Mouse (Mus musculus): ENCODE results near the gene Pa2g4. TPM values are rescaled to one million over a fixed set of nuclear protein-coding genes. Genes with fewer than 3 reads are reported as not detected.
"Not testable (repeated sequence)": the region's sequence is repeated elsewhere in the genome, so short reads cannot be mapped to it uniquely, and the experiment has no call there.

The Pa2g4 gene
- total RNA-seq, 4 experiments from 2014 or later: 67.4 to 77.6 (median 70.5) TPM

- no peak for DNase-seq
These were observed 12.5 kb upstream of the Pa2g4 start for GRCm38 (mm10) chr10:128578330-128578729.

GRCm38 (mm10) chr10:128575063-128575462 lies 9.3 kb upstream of the Pa2g4 start:
- DNase-seq: no peak

GRCm38 (mm10) chr10:128565206-128565787 lies 490 bp downstream of the Pa2g4 start:
- DNase-seq: no peak

- DNase-seq: no peak
These were observed 2.2 kb downstream of the Pa2g4 start for GRCm38 (mm10) chr10:128563544-128563943.

- no peak for DNase-seq
These were observed 8.8 kb downstream of the Pa2g4 start for GRCm38 (mm10) chr10:128556963-128557362.

GRCm38 (mm10) chr10:128556286-128556685 lies 9.5 kb downstream of the Pa2g4 start:
- no peak for DNase-seq

- not testable (repeated sequence) for DNase-seq
These were observed 10.2 kb downstream of the Pa2g4 start for GRCm38 (mm10) chr10:128555567-128555966.

- DNase-seq: not testable (repeated sequence)
These were observed 15.5 kb downstream of the Pa2g4 start for GRCm38 (mm10) chr10:128550144-128550823.

- DNase-seq: peak; percentile 53
These were observed 16.1 kb downstream of the Pa2g4 start for GRCm38 (mm10) chr10:128549682-128550057.

- peak; percentile 93 for DNase-seq
These were observed 16.7 kb downstream of the Pa2g4 start, which contains the start of gene Rpl41 for GRCm38 (mm10) chr10:128548947-128549681. TSS of gene Rpl41 (minus strand) at chr10:128549305.

GRCm38 (mm10) chr10:128548051-128548791 lies 17.6 kb downstream of the Pa2g4 start:
- DNase-seq: not testable (repeated sequence)

- DNase-seq: peak; percentile 95
These were observed 18.3 kb downstream of the Pa2g4 start, which contains the start of gene Zc3h10 for GRCm38 (mm10) chr10:128547361-128548032. TSS of gene Zc3h10 (minus strand) at chr10:128547774.

- DNase-seq: no peak
These were observed 19.0 kb downstream of the Pa2g4 start for GRCm38 (mm10) chr10:128546787-128547186.

GRCm38 (mm10) chr10:128546361-128546760 lies 19.4 kb downstream of the Pa2g4 start:
- DNase-seq: no peak

- no peak for DNase-seq
These were observed 20.3 kb downstream of the Pa2g4 start for GRCm38 (mm10) chr10:128545570-128545898.

- DNase-seq: no peak
These were observed 20.9 kb downstream of the Pa2g4 start for GRCm38 (mm10) chr10:128544674-128545569.

GRCm38 (mm10) chr10:128544151-128544657 lies 21.6 kb downstream of the Pa2g4 start:
- no peak for DNase-seq

GRCm38 (mm10) chr10:128543100-128543499 lies 22.7 kb downstream of the Pa2g4 start:
- DNase-seq: no peak

GRCm38 (mm10) chr10:128538340-128538870 lies 27.4 kb downstream of the Pa2g4 start:
- no peak for DNase-seq

- DNase-seq: peak; percentile 85
These were observed 29.4 kb downstream of the Pa2g4 start for GRCm38 (mm10) chr10:128536266-128536940.
